Mouse (Mus musculus) gastrocnemius, adult 2 months (tissue): ENCODE measurements at regions not wholly inside any gene's neighbourhood (a gene's known extent, or its start where the extent isn't known, plus 50 kb on each side); places are given as distances from the start of the nearest gene placed in this dataset.

Experiments used
- DNase-seq: peaks from one replicate; pipeline ENCODE4 v3.0.0; 2022
- H3K27ac ChIP-seq: fragments of 200-600 bp; 2 replicates; pipeline ENCODE4 v1.8.1; 2022; ENCODE audit warnings: mild to moderate bottlenecking
- H3K4me3 ChIP-seq: fragments of 200-600 bp; 2 replicates; pipeline ENCODE4 v1.8.1; 2022; ENCODE audit warnings: mild to moderate bottlenecking, moderate library complexity
- CTCF ChIP-seq: fragments of 200-600 bp; IDR thresholded peaks from 2 replicates; pipeline ENCODE4 v1.8.1; 2022; ENCODE audit warnings: antibody characterized with exemption, mild to moderate bottlenecking, moderate library complexity
- intact Hi-C: fragments of 180-260 bp; cut with DNase I; formaldehyde crosslinking; loops from one replicate; pipeline ENCODE4 v1.15.1; 2025

DNA sequence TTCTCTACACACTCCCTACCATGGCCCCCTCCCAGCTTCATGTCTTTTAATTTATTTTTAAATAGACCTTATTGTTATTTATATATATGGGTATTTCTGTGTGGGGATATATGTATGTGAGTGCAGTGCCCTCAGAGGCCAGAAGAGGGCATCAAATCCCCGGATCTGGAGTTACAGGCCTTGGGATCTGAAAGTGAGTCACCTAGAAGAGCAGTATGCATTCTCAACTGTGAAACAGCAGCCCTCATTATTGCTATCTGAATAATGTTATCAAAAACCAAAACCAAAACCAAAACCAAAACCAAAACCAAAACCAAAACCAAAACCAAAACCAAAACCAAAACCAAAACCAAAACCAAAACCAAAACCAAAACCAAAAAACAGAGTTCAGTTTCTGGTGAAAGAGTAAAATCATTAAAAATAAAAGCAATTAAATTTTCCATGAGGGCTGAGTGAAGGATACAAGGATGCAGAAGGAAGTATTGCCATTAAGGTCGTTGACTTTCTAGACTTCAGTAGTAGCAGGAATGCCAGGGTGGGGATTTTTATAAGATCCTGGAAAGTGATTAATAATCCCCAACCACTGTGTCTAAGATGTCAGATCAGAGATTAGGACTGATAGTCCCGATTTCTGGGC, 299.0 kb downstream of the Brinp2 start:
- no peak for TF ChIP-seq CTCF
- no peak overlapping the region for H3K27ac ChIP-seq
- H3K4me3 ChIP-seq, result no peak overlapping the region
- no peak for DNase-seq
- intact Hi-C loops, result no loop called here

DNA sequence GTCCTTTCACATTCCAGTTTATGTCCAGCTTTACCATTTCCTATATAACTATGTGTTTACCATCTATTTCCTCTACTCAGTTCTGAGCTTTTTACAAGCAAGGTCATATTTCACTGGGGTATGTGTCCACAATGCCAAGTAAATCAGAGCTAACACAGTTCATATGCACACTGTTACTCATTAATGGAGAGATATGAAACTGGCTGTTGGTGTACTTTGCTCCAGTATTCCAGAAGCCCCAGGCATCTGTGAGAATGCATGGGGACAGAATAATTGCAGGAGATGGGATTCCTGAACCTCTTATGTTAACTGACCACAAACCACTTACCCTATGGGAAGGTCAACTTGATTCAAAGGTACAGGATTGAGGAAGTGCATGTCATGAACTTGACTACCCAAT, 298.3 kb downstream of the Brinp2 start:
- no peak for DNase-seq
- intact Hi-C loops, result no loop called here

DNA sequence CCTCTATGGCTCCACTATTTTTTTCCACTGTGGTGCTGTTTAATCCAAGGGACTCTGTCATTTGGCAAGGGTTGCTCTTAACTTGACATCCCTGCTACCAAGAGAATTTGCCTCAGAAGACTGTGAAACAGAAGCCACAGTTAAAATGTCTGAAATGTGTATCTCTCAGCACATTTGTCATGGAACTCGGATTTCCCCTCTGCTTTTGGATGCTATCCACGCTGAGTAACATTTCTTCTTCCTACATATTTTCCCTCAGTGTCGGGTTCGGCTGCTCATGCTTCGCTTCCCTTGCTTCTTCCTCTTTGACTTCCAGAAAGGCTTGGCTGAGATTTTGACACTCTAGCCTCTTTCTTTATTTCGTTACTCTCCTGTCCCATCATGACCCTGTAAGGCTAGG, 294.1 kb downstream of the Brinp2 start:
- intact Hi-C loops, result no loop called here
- Histone ChIP-seq H3K4me3 (no peak overlapping the region), H3K27ac (no peak overlapping the region)
- no peak for TF ChIP-seq CTCF
- DNase-seq, result no peak

More for the DNA sequence above, 298.3 kb downstream of the Brinp2 start:
- H3K4me3 ChIP-seq, result no peak overlapping the region
- no peak for TF ChIP-seq CTCF
- H3K27ac ChIP-seq, result no peak overlapping the region

DNA sequence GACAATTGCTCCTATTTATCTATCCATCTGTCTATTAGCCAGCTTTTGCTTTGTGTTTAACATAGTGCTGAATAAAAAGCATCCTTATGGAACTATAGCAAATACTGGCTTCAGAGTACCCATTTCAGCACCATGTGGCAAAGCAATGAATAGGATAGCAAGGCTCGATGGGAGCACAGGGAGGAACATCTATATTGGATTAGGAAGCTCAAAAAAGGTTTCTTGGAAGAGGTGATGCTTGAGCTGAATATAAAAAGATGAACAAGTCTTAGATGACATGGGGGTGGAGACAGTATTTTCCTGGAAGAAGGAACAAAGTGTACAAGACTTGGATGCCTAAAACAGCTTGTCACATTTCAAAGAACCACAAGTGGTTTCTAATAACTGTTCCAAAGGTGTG, 273.9 kb downstream of the Brinp2 start:
- TF ChIP-seq CTCF, result no peak
- DNase-seq, result no peak
- intact Hi-C loops, result no loop called here
- Histone ChIP-seq H3K27ac (no peak overlapping the region), H3K4me3 (no peak overlapping the region)

DNA sequence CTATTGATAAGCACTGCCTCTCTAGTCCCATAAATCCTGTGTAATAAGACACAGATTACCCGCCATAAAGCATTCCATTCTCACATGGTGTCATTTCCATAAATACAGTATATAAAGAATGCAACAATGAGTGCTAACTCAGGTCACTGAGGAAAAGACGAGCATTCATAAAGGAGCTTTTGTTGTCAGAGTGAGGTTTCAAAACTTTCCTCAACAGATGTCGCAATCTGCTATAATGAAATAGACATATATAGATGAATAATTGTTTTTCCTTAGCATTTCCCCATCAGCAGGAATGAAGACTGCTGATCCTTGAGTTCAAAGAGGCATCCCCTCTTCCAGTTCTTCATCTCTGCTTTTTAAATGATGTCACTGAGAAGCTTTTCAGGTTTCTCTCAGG, 270.3 kb downstream of the Brinp2 start:
- no peak overlapping the region for H3K27ac ChIP-seq
- no peak for DNase-seq
- no peak overlapping the region for H3K4me3 ChIP-seq
- no peak for TF ChIP-seq CTCF
- intact Hi-C loops, result no loop called here

DNA sequence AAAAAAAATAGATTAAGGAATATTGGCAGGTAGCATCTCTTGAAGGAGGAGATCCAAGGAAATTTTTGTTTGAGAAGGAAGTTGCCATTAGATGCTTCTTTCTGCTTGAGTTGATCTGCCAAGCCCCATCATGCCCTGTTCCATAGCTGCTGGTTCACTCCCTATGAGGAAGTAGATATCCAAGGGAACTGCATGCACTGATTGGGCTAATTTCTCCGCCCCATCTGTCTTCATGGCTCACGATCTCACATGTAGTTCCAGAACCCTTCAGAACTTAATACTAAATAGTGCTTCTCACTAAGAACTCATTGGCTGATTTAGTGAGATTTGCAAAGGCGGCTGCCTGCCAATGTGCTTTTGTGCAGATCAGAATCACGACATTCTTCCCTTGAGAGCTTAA, 258.6 kb downstream of the Brinp2 start:
- intact Hi-C loops, result no loop called here
- no peak for DNase-seq
- TF ChIP-seq CTCF, result no peak
- Histone ChIP-seq H3K27ac (no peak overlapping the region), H3K4me3 (no peak overlapping the region)

DNA sequence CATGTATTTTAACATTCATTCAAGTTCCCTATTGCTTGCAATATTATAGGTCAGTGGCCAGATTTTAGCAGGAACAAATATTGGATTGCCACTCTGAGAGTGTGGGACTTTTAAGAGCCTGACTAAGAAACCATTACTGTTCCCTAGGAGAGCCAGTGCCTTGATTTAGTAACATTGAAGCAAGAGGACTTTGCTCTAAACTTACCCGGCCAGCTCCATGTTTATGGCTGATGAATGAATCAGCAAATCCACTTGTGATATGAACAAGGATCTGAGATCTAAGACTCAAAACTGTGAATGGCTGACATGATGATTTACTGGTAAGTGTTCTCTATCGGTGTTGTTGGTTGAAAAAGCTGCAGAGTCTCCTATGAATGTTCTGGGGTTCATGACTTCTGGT, 236.4 kb downstream of the Brinp2 start:
- intact Hi-C loops, result no loop called here
- no peak for TF ChIP-seq CTCF
- Histone ChIP-seq H3K27ac (no peak overlapping the region), H3K4me3 (no peak overlapping the region)
- no peak for DNase-seq

DNA sequence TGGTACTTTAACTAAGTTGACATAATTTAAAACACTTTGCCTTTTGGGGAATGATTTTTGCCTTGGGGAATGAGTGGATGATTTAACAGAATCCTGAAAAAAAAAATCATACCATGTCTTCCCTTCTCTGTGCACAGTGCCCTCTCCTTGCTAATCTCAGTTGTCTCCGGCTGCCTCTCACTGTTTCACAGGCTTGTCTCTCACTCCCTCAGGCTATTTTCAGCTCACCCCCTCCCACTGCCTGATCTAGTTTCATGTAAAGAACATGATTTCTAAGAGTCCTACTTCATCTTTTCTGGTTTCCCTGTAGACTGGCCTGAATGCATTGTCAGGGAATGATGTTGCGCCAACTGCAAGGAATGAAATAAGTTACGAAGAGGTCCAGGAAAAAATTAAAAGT, 231.2 kb downstream of the Brinp2 start:
- no peak for TF ChIP-seq CTCF
- Histone ChIP-seq H3K4me3 (no peak overlapping the region), H3K27ac (no peak overlapping the region)
- no peak for DNase-seq
- intact Hi-C loops, result no loop called here

DNA sequence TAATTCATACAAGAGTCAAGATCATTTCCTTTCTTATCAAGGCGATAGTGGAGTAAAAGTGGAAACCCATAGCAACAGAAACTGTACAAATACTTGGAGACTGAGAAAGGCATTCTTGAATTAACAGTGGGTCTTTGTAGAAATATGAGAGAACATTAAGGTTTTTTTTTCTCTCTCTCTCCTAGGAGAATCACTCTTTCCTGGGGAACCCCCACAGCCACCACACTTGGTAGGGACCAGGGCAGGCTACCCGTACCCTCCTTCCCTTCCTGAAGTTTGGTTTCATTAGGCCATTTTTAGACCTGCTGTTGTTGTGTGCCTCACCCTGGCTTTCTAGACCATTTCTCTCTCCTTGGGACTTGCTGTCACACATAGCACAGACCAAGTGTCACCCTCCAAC, 229.9 kb downstream of the Brinp2 start:
- intact Hi-C loops, result no loop called here
- no peak for TF ChIP-seq CTCF
- H3K4me3 ChIP-seq, result no peak overlapping the region
- H3K27ac ChIP-seq, result no peak overlapping the region
- no peak for DNase-seq

DNA sequence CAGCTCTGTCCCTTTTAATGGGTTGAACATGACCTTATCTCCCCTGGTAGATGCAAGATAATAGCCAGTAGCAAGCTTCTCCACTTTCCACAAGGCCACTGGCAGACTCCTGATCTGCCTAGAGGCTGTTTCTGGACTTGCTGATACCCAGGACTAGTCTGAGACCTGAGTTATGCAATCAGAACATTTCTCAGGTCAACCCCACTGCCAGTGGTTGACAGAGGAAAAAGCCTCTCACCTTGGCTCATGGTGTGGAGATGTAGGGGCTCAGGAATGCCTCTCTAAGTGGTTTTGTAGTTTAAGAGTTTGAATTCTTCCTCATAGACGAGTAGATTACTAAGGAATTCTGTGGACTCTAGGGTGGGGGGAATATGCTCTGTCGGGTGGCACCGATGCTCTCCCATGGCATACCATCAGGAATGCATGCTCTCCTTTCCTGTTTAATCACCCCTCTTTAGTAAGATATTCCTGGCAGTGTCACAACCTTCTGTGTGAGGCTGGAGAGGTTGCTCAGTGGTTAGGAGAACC, 226.8 kb downstream of the Brinp2 start:
- intact Hi-C loops, result no loop called here
- TF ChIP-seq CTCF, result no peak
- Histone ChIP-seq H3K27ac (no peak overlapping the region), H3K4me3 (no peak overlapping the region)
- DNase-seq, result no peak

DNA sequence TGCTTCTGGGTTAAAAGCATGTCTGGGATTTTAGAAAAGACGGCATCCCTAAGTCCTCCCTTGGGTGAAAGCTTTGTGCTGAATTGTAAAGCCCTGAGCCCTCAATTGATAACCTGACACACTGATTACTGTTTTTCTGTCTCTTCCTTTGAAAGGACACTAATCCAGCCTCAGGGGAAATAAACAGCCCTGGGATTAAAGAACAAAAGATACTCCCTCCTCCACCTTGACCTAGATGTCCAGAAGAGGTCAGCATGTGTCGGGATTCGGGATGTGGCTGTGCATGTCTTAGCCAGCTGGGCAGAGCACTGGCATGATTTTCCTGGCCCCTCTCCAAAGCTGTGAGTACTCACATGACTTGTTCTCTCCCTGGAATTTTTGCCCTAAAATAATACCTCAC, 208.6 kb downstream of the Brinp2 start:
- DNase-seq, result peak; percentile 18
- no peak overlapping the region for H3K4me3 ChIP-seq
- no peak overlapping the region for H3K27ac ChIP-seq
- TF ChIP-seq CTCF, result no peak
- intact Hi-C loops, result no loop called here

DNA sequence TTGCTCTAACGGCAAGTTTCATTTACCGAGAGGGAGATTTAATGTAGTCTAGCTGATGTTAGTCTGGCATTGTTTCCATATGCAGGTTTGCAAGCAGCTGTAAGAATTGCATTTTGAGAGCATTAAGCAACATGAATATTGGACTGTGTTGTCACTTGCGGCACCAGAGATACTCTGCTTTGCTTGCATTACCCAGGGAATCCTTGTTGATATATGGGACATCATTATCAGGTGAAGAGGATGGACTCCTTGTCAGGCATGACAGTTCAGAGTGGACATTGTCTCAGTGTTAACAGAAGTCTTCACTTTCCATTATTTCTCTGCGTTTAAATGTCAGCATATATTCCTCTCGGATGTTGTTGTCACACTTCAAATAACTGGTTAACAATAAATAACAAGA, 208.1 kb downstream of the Brinp2 start:
- no peak for TF ChIP-seq CTCF
- no peak overlapping the region for H3K4me3 ChIP-seq
- H3K27ac ChIP-seq, result no peak overlapping the region
- DNase-seq, result no peak
- intact Hi-C loops, result no loop called here

DNA sequence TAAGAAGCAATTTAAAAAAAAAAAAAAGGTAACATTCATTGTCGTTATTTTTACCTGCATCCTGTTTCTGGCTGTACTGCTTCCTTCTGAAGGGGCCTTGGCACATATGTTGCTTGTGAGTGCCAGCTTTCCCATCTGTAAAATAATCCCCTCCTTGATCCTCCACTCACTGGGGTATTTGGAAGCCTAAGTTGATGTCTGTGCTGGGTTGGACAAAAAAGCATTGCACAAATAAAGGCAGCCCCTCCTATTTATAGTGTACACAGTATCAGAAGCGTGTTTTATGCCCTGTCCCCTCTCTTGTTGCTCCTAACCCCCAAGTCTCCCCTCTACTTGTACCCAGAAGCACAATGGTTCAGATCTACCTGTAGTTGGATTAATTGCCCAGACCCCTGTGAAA, 195.0 kb downstream of the Brinp2 start:
- intact Hi-C loops, result no loop called here
- no peak overlapping the region for H3K27ac ChIP-seq
- TF ChIP-seq CTCF, result no peak
- H3K4me3 ChIP-seq, result no peak overlapping the region
- DNase-seq, result no peak

DNA sequence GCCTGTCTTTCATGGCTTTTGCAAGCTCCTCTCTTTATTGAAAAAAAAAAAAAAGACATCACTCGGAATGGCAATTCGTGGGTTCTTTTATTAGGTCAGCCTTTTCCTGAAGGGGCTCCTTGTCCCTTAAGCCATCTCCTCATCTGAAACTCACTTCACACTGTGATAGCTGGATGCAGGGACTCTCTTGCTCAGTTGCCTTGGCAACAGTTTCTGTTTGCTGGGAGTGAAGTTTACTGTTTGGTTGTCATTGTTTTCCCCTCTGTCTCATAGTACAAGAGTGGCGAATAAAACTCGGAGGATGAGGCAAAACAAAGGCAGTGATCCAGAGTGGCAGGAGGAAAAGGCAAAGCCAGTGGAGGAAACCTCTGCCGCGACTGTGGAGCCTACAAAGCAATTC, 194.6 kb downstream of the Brinp2 start:
- Histone ChIP-seq H3K27ac (no peak overlapping the region), H3K4me3 (no peak overlapping the region)
- TF ChIP-seq CTCF, result no peak
- no peak for DNase-seq
- intact Hi-C loops, result no loop called here
